Mouse (Mus musculus) stomach, embryonic 15.5 days (tissue): Measurements from ENCODE around the gene Snd1. TPM values are rescaled to one million over a fixed set of nuclear protein-coding genes. Genes with fewer than 3 reads are reported as not detected.

Experiments used
- ATAC-seq: fragments of 200-750 bp; cut with Nextera tagmentation; 2 replicates; pipeline ENCODE4 v1.8.0; 2017; ENCODE audit warnings: low read depth, moderate number of reproducible peaks, moderate TSS enrichment; ENCODE audit not compliant: insufficient read depth, low FRiP score
- H3K27ac ChIP-seq: fragments of 300-500 bp; sonication (generic); 2 replicates; pipeline ENCODE4 v1.5.1; 2015; ENCODE audit warnings: mild to moderate bottlenecking, inconsistent platforms
- H3K27me3 ChIP-seq: fragments of 300-500 bp; sonication (generic); replicated peaks from 2 replicates; pipeline ENCODE4 v1.6.1; 2015; ENCODE audit warnings: inconsistent platforms
- H3K36me3 ChIP-seq: fragments of 300-500 bp; sonication (generic); 2 replicates; pipeline ENCODE4 v1.6.1; 2015; ENCODE audit warnings: inconsistent platforms
- H3K4me1 ChIP-seq: fragments of 300-500 bp; sonication (generic); 2 replicates; pipeline ENCODE4 v1.6.1; 2015; ENCODE audit warnings: inconsistent platforms
- H3K4me2 ChIP-seq: fragments of 300-500 bp; sonication (generic); 2 replicates; pipeline ENCODE4 v1.6.1; 2015; ENCODE audit warnings: mild to moderate bottlenecking, inconsistent platforms
- H3K4me3 ChIP-seq: fragments of 300-500 bp; sonication (generic); replicated peaks from 2 replicates; pipeline ENCODE4 v1.5.1; 2015; ENCODE audit warnings: inconsistent platforms
- H3K9ac ChIP-seq: fragments of 300-500 bp; sonication (generic); 2 replicates; pipeline ENCODE4 v1.6.1; 2015; ENCODE audit warnings: inconsistent platforms
- H3K9me3 ChIP-seq: fragments of 300-500 bp; sonication (generic); 2 replicates; pipeline ENCODE4 v1.6.1; 2016; ENCODE audit warnings: inconsistent platforms
- WGBS: fragments of 180-500 bp; shearing (Covaris S2); methylation state at CpG from one replicate; pipeline ENCODE4 v1.1.7; 2015; 5-methylcytosine and 5-hydroxymethylcytosine counted together
- polyA plus RNA-seq: library from polyadenylated mRNA; unstranded; fragments of >200 nt; fragmentation: Nextera tagmentation; extraction: Ambion mirVana; gene quantifications from 2 replicates; pipeline ENCODE4 v1.2.1, GENCODE M21; 2015

Snd1 gene
- polyA plus RNA-seq, 1 experiment from 2014 or later = 128 TPM

- Histone ChIP-seq H3K36me3 (no peaks in the 10 kb centered on the region), H3K9ac (no peak overlapping the region), H3K4me3 (no peak overlapping the region), H3K27ac (no peak overlapping the region), H3K4me1 (no peaks in the 10 kb centered on the region), H3K9me3 (no peaks in the 10 kb centered on the region), H3K4me2 (no peak overlapping the region), H3K27me3 (no peaks in the 10 kb centered on the region)
- no peak for ATAC-seq
- WGBS = 41% methylated on average over 5 of the region's 5 CpGs
Measured at GRCm38 (mm10) chr6:28969615-28970014, 494.7 kb downstream of the Snd1 start.

DNA sequence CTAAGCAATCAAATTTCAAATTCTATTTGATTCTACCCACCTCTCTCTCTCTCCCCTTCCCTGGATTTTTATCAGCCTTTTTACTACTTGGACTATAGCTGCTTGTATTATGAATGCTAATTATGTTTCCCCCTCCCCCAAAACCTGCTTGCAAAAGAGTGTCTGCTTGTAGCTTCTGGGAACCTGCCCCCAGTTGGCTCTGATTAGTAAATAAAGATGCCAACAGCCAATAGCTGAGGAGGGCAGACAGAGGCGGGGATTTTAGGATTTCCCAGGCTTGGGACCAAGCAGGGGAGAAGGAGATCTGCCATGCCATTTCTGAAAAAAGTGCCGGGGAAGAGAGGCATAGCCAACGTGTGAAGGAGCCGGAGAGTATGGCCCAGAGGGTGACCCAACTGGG lies 495.8 kb downstream of the Snd1 start:
- 49% methylated on average over 4 of the region's 4 CpGs for WGBS
- Histone ChIP-seq H3K9me3 (no peaks in the 10 kb centered on the region), H3K4me1 (no peaks in the 10 kb centered on the region), H3K27ac (no peak overlapping the region), H3K36me3 (no peaks in the 10 kb centered on the region), H3K9ac (no peak overlapping the region), H3K4me2 (no peak overlapping the region), H3K27me3 (no peaks in the 10 kb centered on the region), H3K4me3 (no peak overlapping the region)
- ATAC-seq = no peak

DNA sequence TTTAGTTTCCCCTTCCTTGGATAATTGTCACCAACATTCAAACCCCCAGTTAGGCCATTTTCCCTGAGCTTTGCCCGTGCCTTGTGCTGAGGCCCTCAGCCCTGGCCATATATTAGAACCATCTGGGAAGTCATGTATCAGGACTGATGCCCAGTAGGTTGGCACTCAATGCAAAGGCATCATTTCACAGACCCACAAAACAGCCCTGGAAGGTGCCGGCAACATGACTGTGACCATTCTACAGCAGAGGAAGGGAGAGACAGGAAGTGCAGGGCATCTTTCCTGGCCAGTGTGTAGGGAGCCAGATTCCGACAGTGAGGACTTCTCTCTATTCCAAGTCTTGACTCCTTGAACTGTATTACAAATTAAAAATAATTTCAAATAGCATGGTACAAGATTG lies 499.6 kb downstream of the Snd1 start:
- no peak overlapping the region for H3K4me2 ChIP-seq
- H3K36me3 ChIP-seq = no peaks in the 10 kb centered on the region
- H3K4me3 ChIP-seq = no peak overlapping the region
- H3K27me3 ChIP-seq = peaks cover 10% of the 10 kb centered on the region; the same call in 1 of the 2 replicates
- 82% methylated on average over 3 of the region's 3 CpGs for WGBS
- no peaks in the 10 kb centered on the region for H3K9me3 ChIP-seq
- no peak overlapping the region for H3K27ac ChIP-seq
- H3K9ac ChIP-seq = no peak overlapping the region
- H3K4me1 ChIP-seq = no peaks in the 10 kb centered on the region
- no peak for ATAC-seq

- Histone ChIP-seq H3K27ac (no peak overlapping the region), H3K9me3 (no peaks in the 10 kb centered on the region), H3K4me3 (no peak overlapping the region), H3K4me1 (no peaks in the 10 kb centered on the region), H3K36me3 (no peaks in the 10 kb centered on the region), H3K27me3 (peaks cover 17% of the 10 kb centered on the region), H3K9ac (no peak overlapping the region), H3K4me2 (no peak overlapping the region)
- WGBS = 83% methylated on average over 1 of the region's 1 CpGs
- no peak for ATAC-seq
Measured at GRCm38 (mm10) chr6:28975106-28975505, 500.2 kb downstream of the Snd1 start.

GRCm38 (mm10) chr6:28978031-28978430 lies 503.1 kb downstream of the Snd1 start:
- Histone ChIP-seq H3K4me2 (no peak overlapping the region), H3K27me3 (peaks cover 35% of the 10 kb centered on the region), H3K4me3 (no peak overlapping the region), H3K27ac (no peak overlapping the region), H3K9me3 (no peaks in the 10 kb centered on the region), H3K9ac (no peak overlapping the region), H3K4me1 (peaks cover 10% of the 10 kb centered on the region; the same call in 1 of the 2 replicates), H3K36me3 (no peaks in the 10 kb centered on the region)
- WGBS = 55% methylated on average over 5 of the region's 5 CpGs
- no peak for ATAC-seq

GRCm38 (mm10) chr6:28978881-28979280 lies 503.9 kb downstream of the Snd1 start:
- Histone ChIP-seq H3K27ac (no peak overlapping the region), H3K27me3 (peaks cover 38% of the 10 kb centered on the region), H3K4me3 (no peak overlapping the region), H3K4me1 (peaks cover 10% of the 10 kb centered on the region; the same call in 1 of the 2 replicates), H3K4me2 (no peak overlapping the region), H3K9me3 (no peaks in the 10 kb centered on the region), H3K36me3 (no peaks in the 10 kb centered on the region), H3K9ac (no peak overlapping the region)
- no peak for ATAC-seq
- 85% methylated on average over 3 of the region's 3 CpGs for WGBS

DNA sequence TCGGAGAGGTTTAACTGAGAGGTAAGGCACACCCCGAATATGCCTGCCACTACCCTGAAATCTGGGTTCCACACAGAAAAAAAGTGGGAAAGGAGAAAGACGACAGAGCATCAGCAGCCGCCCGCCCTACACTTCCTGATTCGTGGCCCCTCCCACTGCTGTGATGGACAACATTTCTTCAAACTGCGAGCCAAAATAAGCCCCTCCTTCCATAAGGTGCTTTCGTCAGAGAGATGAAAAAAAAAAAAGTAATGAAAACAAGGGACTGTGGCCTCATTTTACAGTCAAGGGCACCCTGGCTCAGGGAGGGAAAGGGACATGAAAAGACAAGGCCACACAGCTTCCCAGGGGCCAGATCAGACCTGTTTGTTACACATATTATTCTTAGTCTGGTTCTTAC lies 504.6 kb downstream of the Snd1 start:
- no peak for ATAC-seq
- H3K27ac ChIP-seq = no peak overlapping the region
- no peak overlapping the region for H3K4me3 ChIP-seq
- H3K4me2 ChIP-seq = no peak overlapping the region
- H3K9ac ChIP-seq = no peak overlapping the region
- no peaks in the 10 kb centered on the region for H3K36me3 ChIP-seq
- 59% methylated on average over 8 of the region's 8 CpGs for WGBS
- H3K27me3 ChIP-seq = peaks cover 38% of the 10 kb centered on the region
- H3K9me3 ChIP-seq = no peaks in the 10 kb centered on the region
- H3K4me1 ChIP-seq = peaks cover 10% of the 10 kb centered on the region; the same call in 1 of the 2 replicates

- 2% methylated on average over 14 of the region's 14 CpGs for WGBS
- Histone ChIP-seq H3K27me3 (peaks cover 38% of the 10 kb centered on the region), H3K36me3 (no peaks in the 10 kb centered on the region), H3K4me2 (peak overlapping the region; percentile 87), H3K4me3 (no peak overlapping the region), H3K9ac (no peak overlapping the region), H3K27ac (no peak overlapping the region), H3K9me3 (no peaks in the 10 kb centered on the region), H3K4me1 (peaks cover 10% of the 10 kb centered on the region; the same call in 1 of the 2 replicates)
- ATAC-seq = peak; percentile 18; the same call in 1 of the 2 replicates
Measured at GRCm38 (mm10) chr6:28980219-28980618, 505.3 kb downstream of the Snd1 start.

DNA sequence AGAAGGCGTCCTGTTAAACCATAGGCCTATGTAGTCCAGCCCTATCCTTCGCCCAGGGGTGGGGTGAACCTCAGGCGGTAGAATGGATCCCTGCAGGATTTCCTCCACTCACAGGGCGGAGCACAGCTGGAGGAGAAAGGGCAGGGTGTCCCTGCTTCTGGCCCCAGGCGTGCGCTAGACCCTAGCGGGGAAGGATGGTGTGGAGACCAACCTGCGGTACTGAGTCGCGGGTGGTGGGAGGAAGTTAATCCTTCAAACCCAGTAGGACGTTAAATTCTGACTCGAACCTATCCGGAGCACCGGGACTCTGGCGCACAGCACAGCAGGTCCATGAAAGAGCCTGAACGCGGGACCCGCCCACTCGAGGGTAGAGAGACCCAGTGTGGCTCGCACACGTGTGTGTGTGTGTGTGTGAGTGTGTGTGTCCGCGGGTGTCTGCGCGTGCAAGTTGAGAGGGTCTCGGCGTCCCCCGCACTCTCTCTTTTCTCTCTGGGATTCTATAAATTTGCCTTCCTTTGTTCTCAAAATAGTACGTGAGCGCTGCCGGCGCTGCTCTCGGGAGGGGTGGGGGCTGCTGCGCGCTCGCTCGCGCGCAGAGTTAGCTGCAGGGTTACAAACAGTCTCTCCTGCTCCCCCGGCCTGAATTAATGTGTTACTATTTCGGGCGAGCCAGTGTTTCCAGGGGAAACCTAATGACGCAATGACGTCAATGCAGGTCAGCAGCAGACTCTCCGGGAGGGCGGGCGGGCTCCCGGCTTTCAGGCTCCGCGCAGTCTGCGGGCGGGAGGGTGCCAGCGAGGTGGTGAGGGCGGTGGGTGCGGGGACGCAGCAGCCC lies 506.0 kb downstream of the Snd1 start:
- WGBS = under 1% methylated on average over 56 of the region's 56 CpGs
- no peaks in the 10 kb centered on the region for H3K36me3 ChIP-seq

DNA sequence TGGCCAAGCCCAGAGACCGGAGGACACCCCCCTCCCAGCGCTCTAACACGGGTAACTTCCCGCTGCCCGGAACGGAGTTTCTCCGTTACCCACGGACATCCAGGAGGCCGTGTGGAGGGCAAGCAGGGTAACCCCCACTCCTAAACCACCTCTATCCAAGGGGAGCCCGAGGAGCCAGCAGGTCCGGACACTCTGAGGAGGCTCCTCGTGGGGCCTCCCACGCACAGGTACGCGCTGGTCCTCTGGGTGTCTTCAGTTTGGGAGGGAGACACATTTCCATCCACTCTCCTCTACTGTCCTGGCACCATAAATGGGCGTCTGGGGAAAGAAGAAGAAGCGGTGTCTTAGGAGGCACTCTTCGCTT lies 506.6 kb downstream of the Snd1 start:
- ATAC-seq = 0 out of 2 replicates have a peak, but pooled peaks have one; percentile 21
- Histone ChIP-seq H3K4me3 (peak overlapping the region; percentile 43), H3K4me1 (peaks cover 10% of the 10 kb centered on the region; the same call in 1 of the 2 replicates), H3K9ac (no peak overlapping the region), H3K4me2 (peak overlapping the region; percentile 87), H3K36me3 (no peaks in the 10 kb centered on the region), H3K9me3 (no peaks in the 10 kb centered on the region), H3K27ac (no peak overlapping the region), H3K27me3 (peaks cover 38% of the 10 kb centered on the region)
- 5% methylated on average over 18 of the region's 18 CpGs for WGBS

More for the DNA sequence above, 506.0 kb downstream of the Snd1 start:
- Histone ChIP-seq H3K4me1 (peaks cover 10% of the 10 kb centered on the region; the same call in 1 of the 2 replicates), H3K9ac (no peak overlapping the region), H3K27ac (no peak overlapping the region), H3K4me2 (peak overlapping the region; percentile 87), H3K4me3 (peak overlapping the region; percentile 43), H3K27me3 (peaks cover 38% of the 10 kb centered on the region), H3K9me3 (no peaks in the 10 kb centered on the region)
- ATAC-seq = peak; percentile 70; the same call in 1 of the 2 replicates

DNA sequence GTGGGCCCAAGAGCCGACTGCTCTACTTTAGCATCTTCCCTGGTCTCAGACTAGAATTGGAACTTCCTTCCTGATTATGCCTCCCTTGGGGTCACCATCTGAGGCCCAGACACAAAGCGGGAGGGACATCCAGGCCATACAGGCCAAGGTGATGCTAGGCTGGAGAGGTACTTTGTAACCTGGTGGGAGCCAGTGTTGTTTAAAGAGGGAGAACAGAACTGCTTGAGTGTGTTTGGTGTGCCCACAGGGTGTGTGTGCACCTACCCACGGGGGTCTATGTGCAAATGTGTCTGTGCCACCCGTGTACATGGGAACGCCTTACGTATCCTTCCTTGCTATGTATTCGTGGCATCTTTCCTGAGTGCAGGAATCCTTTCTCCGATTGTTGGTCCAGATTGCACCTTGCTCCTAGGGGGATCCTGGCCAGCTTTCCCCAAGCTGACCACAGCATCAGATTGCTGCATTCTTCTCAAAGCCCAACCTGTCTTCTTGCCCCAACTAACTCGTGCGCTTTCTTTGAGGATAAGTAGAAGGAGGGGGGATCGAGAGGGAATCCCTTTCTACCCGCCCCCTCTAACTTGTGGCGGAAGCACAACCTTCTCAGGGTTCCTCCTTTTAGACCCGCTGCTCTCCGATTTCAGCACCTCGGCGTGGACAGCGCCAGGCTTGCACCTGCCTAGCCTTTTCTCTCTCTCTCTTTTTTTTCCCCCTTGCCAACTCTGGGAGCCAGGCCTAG lies 507.2 kb downstream of the Snd1 start:
- no peaks in the 10 kb centered on the region for H3K36me3 ChIP-seq
- ATAC-seq = no peak
- peak overlapping the region; percentile 43; the same call in 1 of the 2 replicates for H3K4me3 ChIP-seq
- no peak overlapping the region for H3K27ac ChIP-seq
- H3K9ac ChIP-seq = no peak overlapping the region
- H3K4me1 ChIP-seq = peaks cover 10% of the 10 kb centered on the region; the same call in 1 of the 2 replicates
- 12% methylated on average over 18 of the region's 18 CpGs for WGBS
- H3K4me2 ChIP-seq = peak overlapping the region; percentile 87
- H3K27me3 ChIP-seq = peaks cover 38% of the 10 kb centered on the region
- no peaks in the 10 kb centered on the region for H3K9me3 ChIP-seq

DNA sequence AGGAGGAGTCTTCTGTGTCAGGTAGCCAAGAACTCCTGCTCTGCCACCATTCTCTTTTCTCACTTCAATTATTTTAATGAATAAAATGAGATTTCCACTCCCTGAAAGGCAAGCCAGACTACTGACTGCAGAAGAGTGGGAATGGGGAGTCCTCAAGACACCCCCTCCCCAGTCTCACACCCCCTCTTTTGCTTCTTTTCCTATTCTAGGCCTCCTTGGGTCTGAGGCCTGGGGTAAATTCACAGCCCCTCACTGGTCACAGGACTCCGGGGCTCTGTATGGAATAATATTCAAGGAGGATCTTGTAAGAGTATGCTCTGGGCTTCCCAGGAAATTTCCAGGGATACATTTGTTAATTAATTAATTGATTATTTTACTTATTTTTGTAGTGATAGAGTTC lies 507.9 kb downstream of the Snd1 start:
- WGBS = 76% methylated on average over 1 of the region's 1 CpGs
- Histone ChIP-seq H3K27ac (no peak overlapping the region), H3K27me3 (peaks cover 35% of the 10 kb centered on the region), H3K9ac (no peak overlapping the region), H3K4me1 (peaks cover 10% of the 10 kb centered on the region; the same call in 1 of the 2 replicates), H3K36me3 (no peaks in the 10 kb centered on the region), H3K4me3 (no peak overlapping the region), H3K4me2 (no peak overlapping the region), H3K9me3 (no peaks in the 10 kb centered on the region)
- ATAC-seq = no peak
